In the genomic region with DNA sequence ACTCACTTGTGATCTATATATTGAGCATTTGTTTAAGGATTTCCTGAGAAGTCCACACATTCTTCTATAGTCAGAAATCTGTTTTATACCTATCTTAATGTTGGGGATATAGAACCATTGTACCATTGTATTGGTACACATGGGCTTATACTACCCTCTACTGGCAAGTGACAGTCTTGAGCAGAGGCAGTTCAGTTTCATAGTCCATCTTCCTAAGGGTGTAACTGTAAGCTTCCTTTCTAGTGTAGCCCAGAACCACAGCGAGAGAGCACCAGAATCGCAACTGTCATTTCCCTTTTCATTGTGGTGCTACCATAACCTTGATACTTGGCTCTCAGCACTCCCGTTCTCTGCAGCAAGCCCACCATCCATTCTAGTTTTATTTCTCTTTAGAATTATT, we compare ENCODE assay signal across 8 mouse cellular contexts. TPM values are rescaled to one million over a fixed set of nuclear protein-coding genes. Genes with fewer than 3 reads are reported as not detected.
DNase-seq lines count a peak whose midpoint lies in the region; ATAC-seq and TF ChIP-seq lines count a peak whose summit lies in the region.

No protein-coding gene starts in this region.

- 72% methylated on average over 3 of the region's 3 CpGs for WGBS in kidney, embryonic 14.5 days

- peak; percentile 81 for ATAC-seq in erythroblast, adult 5-6 weeks (replicated peaks; ENCODE audit: low FRiP score, poor library complexity, severe bottlenecking)
- peak; percentile 68; the same call in 1 of the 2 replicates for ATAC-seq in kidney, embryonic 14.5 days (ENCODE audit: low FRiP score, low TSS enrichment)
- ATAC-seq in megakaryocyte, adult 5-6 weeks (ENCODE audit: poor library complexity, severe bottlenecking), result peak; percentile 77

- intact Hi-C loops in gastrocnemius, adult 2 months (cut with DNase I), result loop anchor here (1.0 to 5.0 kb wide), 3 partner anchors 139 to 197 kb away; no protein-coding TSS in a partner anchor
- intact Hi-C loops in gastrocnemius, postnatal 36 days (cut with DNase I), result loop anchor here (1.0 to 5.0 kb wide), 3 partner anchors 69 to 197 kb away; a partner anchor contains a TSS

- H3K4me3 ChIP-seq in gastrocnemius, adult 2 months, result no peak overlapping the region
- no peak overlapping the region for H3K4me3 ChIP-seq in kidney, embryonic 14.5 days (ENCODE audit: low read length)

- no peaks in the 10 kb centered on the region for H3K4me1 ChIP-seq in kidney, embryonic 14.5 days (ENCODE audit: control insufficient read depth, insufficient read depth, low read length)

- TF ChIP-seq CTCF in gastrocnemius, adult 2 months (IDR thresholded peaks at IDR 0.05), result peak; percentile 86

- H3K27ac ChIP-seq in gastrocnemius, adult 2 months, result no peak overlapping the region
- H3K27ac ChIP-seq in kidney, embryonic 14.5 days (ENCODE audit: low read depth, low read length), result no peak overlapping the region

- H3K4me2 ChIP-seq in kidney, embryonic 14.5 days (replicated peaks; ENCODE audit: low read depth, low read length), result no peak overlapping the region

- no peaks in the 10 kb centered on the region for H3K27me3 ChIP-seq in kidney, embryonic 14.5 days (ENCODE audit: control insufficient read depth, insufficient read depth, low read length)

- no peaks in the 10 kb centered on the region for H3K9me3 ChIP-seq in kidney, embryonic 14.5 days (ENCODE audit: control insufficient read depth, low read length)

- H3K9ac ChIP-seq in kidney, embryonic 14.5 days (ENCODE audit: low read depth, low read length), result no peak overlapping the region

- no peak for DNase-seq in gastrocnemius, adult 2 months
- no peak for DNase-seq in gastrocnemius, postnatal 36 days
- peak; percentile 56 for DNase-seq in A20 (ENCODE audit: low read depth, low spot score)
- peak; percentile 80 for DNase-seq in adipocyte (ENCODE audit: low spot score)
- DNase-seq in spleen, postnatal 4 days (ENCODE audit: low spot score in 2 of 2), result no peak

- H3K36me3 ChIP-seq in kidney, embryonic 14.5 days (ENCODE audit: control insufficient read depth, insufficient read depth, low read length), result peaks cover 6% of the 10 kb centered on the region; the same call in 1 of the 2 replicates

RNA-seq across cellular contexts. Expression of a gene that starts 36.8 kb away (rescaled TPM):
- total RNA-seq in gastrocnemius, adult 2 months (2021), result under 1 TPM; 0.13 to 0.20 TPM
- total RNA-seq in gastrocnemius, postnatal 36 days (2021), result not detected
- total RNA-seq in erythroblast, adult 5-6 weeks (2015; ENCODE audit: low replicate concordance), result not detected in 2 replicates
- 0.26 TPM in 1 of 2 replicates, not detected in the other for total RNA-seq in erythroblast, adult 5-6 weeks (2017; ENCODE audit: low replicate concordance)
- polyA plus RNA-seq in kidney, embryonic 14.5 days (2014; fragmentation: Nextera tagmentation; extraction: Ambion mirVana), result 0.16 TPM in 1 of 2 replicates, not detected in the other
- not detected in 2 replicates for total RNA-seq in megakaryocyte, adult 5-6 weeks (2015)
- 0.22 TPM in 1 of 2 replicates, not detected in the other for total RNA-seq in megakaryocyte, adult 5-6 weeks (2017)

Comparison
In these comparisons a context has a peak if more than half of its experiments do, and no peak if none do; other contexts are left out.
1. DNase-seq: peak in A20 (single experiment) and adipocyte (single experiment); none in gastrocnemius, adult 2 months (single experiment), gastrocnemius, postnatal 36 days (0 of 2) and spleen, postnatal 4 days (0 of 2).
2. Peak in every context shown above with its lines, with median percentiles within 50 percentile points of each other: ATAC-seq.